Mouse (Mus musculus) right cerebral cortex, adult 18-20 months (tissue): ENCODE results near the gene Hspa4.

ENCODE experiments used
- DNase-seq: peaks from one replicate; pipeline ENCODE4 v3.0.0; 2022; ENCODE audit warnings: mixed read lengths

Hspa4 gene

GRCm38 (mm10) chr11:53249686-53250085 lies 50.6 kb downstream of the Hspa4 start:
- no peak for DNase-seq

- no peak for DNase-seq
Measured at GRCm38 (mm10) chr11:53245561-53245960, 54.7 kb downstream of the Hspa4 start.

GRCm38 (mm10) chr11:53243199-53243598 lies 57.1 kb downstream of the Hspa4 start:
- no peak for DNase-seq

- DNase-seq: no peak
Measured at GRCm38 (mm10) chr11:53233590-53233989, 66.7 kb downstream of the Hspa4 start.

GRCm38 (mm10) chr11:53231836-53232235 lies 68.4 kb downstream of the Hspa4 start:
- DNase-seq: peak; percentile 27

- peak; percentile 78 for DNase-seq
Measured at GRCm38 (mm10) chr11:53229011-53229410, 71.2 kb downstream of the Hspa4 start.

GRCm38 (mm10) chr11:53210876-53211275 lies 89.4 kb downstream of the Hspa4 start:
- DNase-seq: no peak
